Mouse (Mus musculus): Measurements from ENCODE around the gene Trim25. TPM values are rescaled to one million over a fixed set of nuclear protein-coding genes. Genes with fewer than 3 reads are reported as not detected.

Gene Trim25
- total and polyA plus RNA-seq, 3 experiments, result 6.1 to 41.2 (median 19.5) TPM

DNA sequence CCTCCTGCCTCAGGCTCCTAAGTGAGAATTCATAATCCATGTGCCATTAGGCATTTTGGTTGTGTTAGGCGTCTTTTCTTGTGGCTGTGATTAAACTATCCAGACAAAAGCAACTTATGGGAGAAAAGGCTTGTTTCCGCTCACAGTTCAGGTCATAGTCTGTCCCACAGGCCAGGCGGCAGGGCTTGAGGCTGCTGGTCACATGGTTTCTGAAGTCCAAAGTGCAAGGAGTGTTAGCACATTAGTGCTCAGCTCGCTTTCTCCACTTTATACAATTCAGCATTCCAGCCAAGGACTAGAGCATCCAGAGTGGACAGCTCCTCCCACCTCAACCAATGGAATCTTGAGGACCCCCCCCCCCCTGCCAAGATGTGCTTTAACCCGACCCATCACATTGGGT, 13.1 kb downstream of the Trim25 start:
- no peak overlapping the region for H3K4me3 ChIP-seq (replicated peaks in 1 of 3; ENCODE audit: low read depth in 2 of 3, low read length in 2 of 3, poor library complexity in 1 of 3)
- H3K4me2 ChIP-seq (ENCODE audit: insufficient read depth, low read depth, poor library complexity, severe bottlenecking), result no peak overlapping the region
- H3K79me2 ChIP-seq (replicated peaks; ENCODE audit: control insufficient read depth, extremely low read depth, insufficient read depth, poor library complexity, severe bottlenecking), result no peaks in the 10 kb centered on the region
- no peak for DNase-seq (ENCODE audit: extremely low read depth)
- no peak overlapping the region for H3K27ac ChIP-seq (ENCODE audit: insufficient read depth, low read depth)
- in situ Hi-C loops (cut with MboI; ENCODE audit: low pct_ligation_motif_present, low pct_unique_long_range_greater_than_20kb, low sequenced_read_pairs) (no loop called here), dilution Hi-C loops (cut with MboI; ENCODE audit: extremely low pct_ligation_motif_present, extremely low pct_unique_long_range_greater_than_20kb, low sequenced_read_pairs) (no loop called here)
- H3K9me3 ChIP-seq (replicated peaks; ENCODE audit: low read length), result no peaks in the 10 kb centered on the region
- no peaks in the 10 kb centered on the region for H3K27me3 ChIP-seq (replicated peaks)
- peaks cover 5 to 35% of the 10 kb centered on the region in 2 experiments for H3K4me1 ChIP-seq (ENCODE audit: control insufficient read depth in 1 of 2, insufficient read depth in 2 of 2)
- TF ChIP-seq SIN3A (IDR thresholded peaks at IDR 0.05; ENCODE audit: low read length) (no peak), BHLHE40 (IDR thresholded peaks at IDR 0.05; ENCODE audit: low read depth, low read length) (no peak), TCF12 (IDR thresholded peaks at IDR 0.05; ENCODE audit: low read depth, low read length) (no peak), RAD21 (IDR thresholded peaks at IDR 0.05; ENCODE audit: low read depth, low read length) (no peak), CHD1 (IDR thresholded peaks at IDR 0.05; ENCODE audit: low read depth, low read length) (no peak), NELFE (IDR thresholded peaks at IDR 0.05; ENCODE audit: low read depth, low read length) (no peak), ELF1 (IDR thresholded peaks at IDR 0.05; ENCODE audit: low read depth, low read length) (no peak), JUND (conservative IDR thresholded peaks at IDR 0.05; ENCODE audit: low read depth, low read length) (no peak), ZC3H11A (IDR thresholded peaks at IDR 0.05; ENCODE audit: low read depth, low read length) (no peak), IRF4 (IDR thresholded peaks at IDR 0.05; ENCODE audit: low read depth, low read length) (no peak), MAZ (IDR thresholded peaks at IDR 0.05; ENCODE audit: low read depth, low read length) (no peak), ZMIZ1 (IDR thresholded peaks at IDR 0.05; ENCODE audit: low read depth, low read length) (no peak), ZKSCAN1 (IDR thresholded peaks at IDR 0.05; ENCODE audit: borderline replicate concordance, low read depth, low read length) (no peak), EP300 (IDR thresholded peaks at IDR 0.05; ENCODE audit: low read length) (no peak), GABPA (IDR thresholded peaks at IDR 0.05; ENCODE audit: insufficient replicate concordance, low read depth, low read length) (no peak), CTCF (conservative IDR thresholded peaks at IDR 0.05 in 1 of 2, IDR thresholded peaks at IDR 0.05 in 1 of 2; ENCODE audit: low read depth in 2 of 2, low read length in 2 of 2) (no peak), USF1 (IDR thresholded peaks at IDR 0.05; ENCODE audit: low read depth, low read length) (no peak), PAX5 (IDR thresholded peaks at IDR 0.05; ENCODE audit: low read length) (no peak), MAX (IDR thresholded peaks at IDR 0.05; ENCODE audit: low read length) (no peak)
- H3K9ac ChIP-seq (ENCODE audit: insufficient read depth, low read depth), result no peak overlapping the region
- H3K36me3 ChIP-seq (replicated peaks in 1 of 2; ENCODE audit: control insufficient read depth in 1 of 2, insufficient read depth in 1 of 2, low read length in 1 of 2), result peaks cover 71 to 98% of the 10 kb centered on the region in 2 experiments

- TF ChIP-seq ETS1 (conservative IDR thresholded peaks at IDR 0.05; ENCODE audit: low read depth, low read length) (no peak), CHD2 (IDR thresholded peaks at IDR 0.05; ENCODE audit: low read length) (no peak), MEF2A (IDR thresholded peaks at IDR 0.05; ENCODE audit: borderline replicate concordance, low read depth, low read length) (no peak), NRF1 (IDR thresholded peaks at IDR 0.05; ENCODE audit: low read depth, low read length) (no peak), RAD21 (IDR thresholded peaks at IDR 0.05; ENCODE audit: low read depth, low read length) (no peak), ZNF384 (IDR thresholded peaks at IDR 0.05; ENCODE audit: low read depth, low read length) (no peak), E2F4 (IDR thresholded peaks at IDR 0.05; ENCODE audit: insufficient replicate concordance, low read depth, low read length) (no peak), BHLHE40 (IDR thresholded peaks at IDR 0.05; ENCODE audit: low read depth, low read length) (no peak), JUND (conservative IDR thresholded peaks at IDR 0.05; ENCODE audit: low read depth, low read length) (no peak)
- Histone ChIP-seq H3K9me3 (replicated peaks; ENCODE audit: low read length) (no peaks in the 10 kb centered on the region), H3K27ac (ENCODE audit: insufficient read depth, low read depth) (no peak overlapping the region), H3K4me1 (ENCODE audit: control insufficient read depth in 1 of 2, insufficient read depth in 2 of 2) (peaks cover 0 to 27% of the 10 kb centered on the region in 2 experiments; a peak in 2 of 4 replicates), H3K79me2 (replicated peaks; ENCODE audit: control insufficient read depth, extremely low read depth, insufficient read depth, poor library complexity, severe bottlenecking) (no peaks in the 10 kb centered on the region), H3K36me3 (replicated peaks in 1 of 2; ENCODE audit: control insufficient read depth in 1 of 2, insufficient read depth in 1 of 2, low read length in 1 of 2) (peaks cover 64 to 95% of the 10 kb centered on the region in 2 experiments), H3K9ac (ENCODE audit: insufficient read depth, low read depth) (no peak overlapping the region), H3K27me3 (replicated peaks) (no peaks in the 10 kb centered on the region), H3K4me3 (replicated peaks in 1 of 3; ENCODE audit: low read depth in 2 of 3, low read length in 2 of 3, poor library complexity in 1 of 3) (no peak overlapping the region), H3K4me2 (ENCODE audit: insufficient read depth, low read depth, poor library complexity, severe bottlenecking) (no peak overlapping the region)
- dilution Hi-C loops (cut with MboI; ENCODE audit: extremely low pct_ligation_motif_present, extremely low pct_unique_long_range_greater_than_20kb, low sequenced_read_pairs), result no loop called here
- in situ Hi-C loops (cut with MboI; ENCODE audit: low pct_ligation_motif_present, low pct_unique_long_range_greater_than_20kb, low sequenced_read_pairs), result no loop called here
- no peak for DNase-seq (ENCODE audit: extremely low read depth)
Observed at GRCm38 (mm10) chr11:89017514-89018182, 18.5 kb downstream of the Trim25 start.
